Mouse (Mus musculus): ENCODE results near the gene Card6. TPM values are rescaled to one million over a fixed set of nuclear protein-coding genes. Genes with fewer than 3 reads are reported as not detected.

The Card6 gene
- 0.18 and 0.37 TPM in 2 replicates for total RNA-seq (2012; rRNA removed)

DNA sequence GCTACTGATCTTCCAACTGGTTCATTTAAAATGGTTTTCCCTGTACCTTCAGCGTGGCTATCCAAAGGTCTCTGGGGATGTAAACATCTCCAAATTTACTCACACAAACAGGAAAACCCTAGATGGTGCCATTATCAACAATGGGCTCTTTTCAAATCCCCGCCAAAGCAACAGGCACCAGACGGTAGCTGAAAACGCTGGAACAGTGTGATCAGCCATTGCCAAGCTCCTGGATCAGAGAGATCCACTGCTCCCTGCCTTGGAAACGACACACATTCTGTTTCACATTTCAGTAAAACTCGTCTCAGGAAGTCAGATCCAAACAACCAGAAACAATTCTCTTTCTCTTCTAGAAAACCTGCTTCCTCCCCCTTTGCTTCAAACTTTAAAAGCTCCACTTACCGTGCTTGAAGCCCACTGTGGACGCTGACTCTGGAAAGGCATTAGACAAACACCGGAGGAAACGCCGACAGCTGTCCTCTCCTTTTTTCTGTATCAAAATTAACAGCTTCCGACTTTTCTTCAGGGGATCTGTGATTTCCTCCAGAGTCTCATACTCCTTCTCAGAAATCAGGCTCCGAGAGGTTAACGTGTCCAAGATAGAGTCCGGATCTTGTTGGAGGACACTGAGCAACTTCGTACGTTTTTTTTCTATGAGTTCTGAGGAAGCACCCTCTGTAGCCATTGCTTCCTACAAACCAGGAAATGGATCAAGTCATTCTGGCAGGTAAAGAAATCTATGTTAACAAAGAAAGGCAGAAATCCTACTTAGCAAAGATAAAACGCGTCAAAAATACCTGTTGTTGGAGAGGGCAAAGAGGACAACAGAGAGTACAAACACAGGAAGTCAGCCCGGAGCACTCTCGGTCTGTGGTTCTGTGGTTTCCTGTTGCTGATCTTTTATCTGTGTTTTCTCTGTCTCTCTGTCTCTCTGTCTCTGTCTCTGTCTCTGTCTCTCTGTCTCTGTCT lies at the start of gene Card6:
Card6 (minus strand) TSS at position 854 of the 969 bp plus-strand sequence.
- no peak within 1 kb of the TSS for H3K27ac ChIP-seq (ENCODE audit: insufficient read depth, low read depth, low read length, poor library complexity, severe bottlenecking)
- no peaks in the 10 kb centered on the region for H3K4me1 ChIP-seq (ENCODE audit: control insufficient read depth in 2 of 2, insufficient read depth in 2 of 2, low read length in 2 of 2, poor library complexity in 1 of 2)
- H3K36me3 ChIP-seq (ENCODE audit: control insufficient read depth, insufficient read depth, low read length, poor library complexity, severe bottlenecking) = no peaks in the 10 kb centered on the region
- peak within 1 kb of the TSS; percentile 0 to 11; a peak in 3 of 4 replicates for H3K4me3 ChIP-seq (ENCODE audit: insufficient read depth in 1 of 2, low read depth in 1 of 2, low read length in 2 of 2, poor library complexity in 1 of 2, severe bottlenecking in 1 of 2)
- TF ChIP-seq ZNF384 (IDR thresholded peaks at IDR 0.05; ENCODE audit: low read depth, low read length) (no peak), MAFK (IDR thresholded peaks at IDR 0.05; ENCODE audit: insufficient read depth, low read depth, low read length) (no peak), HCFC1 (IDR thresholded peaks at IDR 0.05; ENCODE audit: borderline replicate concordance, insufficient read depth, low read length) (no peak), ZC3H11A (IDR thresholded peaks at IDR 0.05; ENCODE audit: borderline replicate concordance, low read depth, low read length) (no peak), CHD2 (IDR thresholded peaks at IDR 0.05; ENCODE audit: low read depth, low read length) (no peak)
- no peak within 1 kb of the TSS for H3K9ac ChIP-seq (ENCODE audit: insufficient read depth, low read depth, low read length, poor library complexity, severe bottlenecking)
- no peaks in the 10 kb centered on the region for H3K9me3 ChIP-seq (ENCODE audit: control insufficient read depth, insufficient read depth, low read depth, low read length)
- in situ Hi-C loops (cut with MboI; ENCODE audit: low sequenced_read_pairs in 2 of 2, unreplicated experiment in 2 of 2) = no loop called here
- no peak for DNase-seq (ENCODE audit: low read depth, low spot score)

DNA sequence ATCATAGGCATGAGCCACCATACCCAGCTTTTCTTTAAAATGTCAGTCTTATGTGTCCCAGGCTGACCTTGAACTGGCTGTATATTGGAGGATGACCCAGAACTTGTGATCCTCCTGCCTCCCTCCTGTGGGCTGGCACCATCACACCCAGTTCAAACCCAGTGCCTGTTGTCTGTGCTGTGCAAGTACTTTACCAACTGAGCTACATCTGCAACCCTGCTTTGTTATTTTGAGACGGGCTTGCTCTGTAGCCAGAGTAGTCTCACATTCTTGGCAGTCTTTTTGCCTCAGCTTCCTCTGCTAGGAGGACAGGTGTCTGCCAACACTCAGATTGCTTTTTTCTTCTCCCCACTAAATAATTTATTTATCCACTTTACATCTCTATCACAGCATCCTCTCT lies 49.0 kb upstream of the Card6 start:
- no peak overlapping the region for H3K27ac ChIP-seq (ENCODE audit: insufficient read depth, low read depth, low read length, poor library complexity, severe bottlenecking)
- H3K36me3 ChIP-seq (ENCODE audit: control insufficient read depth, insufficient read depth, low read length, poor library complexity, severe bottlenecking) = 0 out of 2 replicates have a peak, but pooled peaks cover 2% of the 10 kb centered on the region
- in situ Hi-C loops (cut with MboI; ENCODE audit: low sequenced_read_pairs in 2 of 2, unreplicated experiment in 2 of 2) = no loop called here
- no peak overlapping the region for H3K4me3 ChIP-seq (ENCODE audit: insufficient read depth in 1 of 2, low read depth in 1 of 2, low read length in 2 of 2, poor library complexity in 1 of 2, severe bottlenecking in 1 of 2)
- no peak for DNase-seq (ENCODE audit: low read depth, low spot score)
- no peaks in the 10 kb centered on the region for H3K9me3 ChIP-seq (ENCODE audit: control insufficient read depth, insufficient read depth, low read depth, low read length)
- no peak overlapping the region for H3K9ac ChIP-seq (ENCODE audit: insufficient read depth, low read depth, low read length, poor library complexity, severe bottlenecking)
- peaks cover 4% of the 10 kb centered on the region in 2 experiments; a peak in 3 of 4 replicates for H3K4me1 ChIP-seq (ENCODE audit: control insufficient read depth in 2 of 2, insufficient read depth in 2 of 2, low read length in 2 of 2, poor library complexity in 1 of 2)
- TF ChIP-seq CHD2 (IDR thresholded peaks at IDR 0.05; ENCODE audit: low read depth, low read length) = no peak
- TF ChIP-seq HCFC1 (IDR thresholded peaks at IDR 0.05; ENCODE audit: borderline replicate concordance, insufficient read depth, low read length) = no peak
- no peak for TF ChIP-seq MAFK (IDR thresholded peaks at IDR 0.05; ENCODE audit: insufficient read depth, low read depth, low read length)
- no peak for TF ChIP-seq ZC3H11A (IDR thresholded peaks at IDR 0.05; ENCODE audit: borderline replicate concordance, low read depth, low read length)
- no peak for TF ChIP-seq ZNF384 (IDR thresholded peaks at IDR 0.05; ENCODE audit: low read depth, low read length)

DNA sequence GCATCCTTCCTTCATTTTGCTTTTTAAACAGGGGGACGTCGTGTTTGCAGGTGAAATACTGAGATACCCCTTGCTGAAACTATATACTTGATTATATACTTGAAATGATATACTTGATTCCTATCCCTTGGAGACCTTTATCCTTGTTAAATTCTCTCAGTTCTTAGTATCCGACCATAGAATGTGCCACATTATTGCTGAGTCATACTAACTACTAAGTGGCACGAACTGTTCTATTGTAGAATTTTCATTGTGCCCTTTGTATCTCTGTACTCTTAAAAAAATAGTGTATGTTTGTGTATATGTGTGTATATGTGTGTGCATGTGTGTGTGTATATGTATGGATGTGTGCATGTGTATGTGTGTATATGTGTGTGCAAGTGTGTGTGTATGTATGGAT lies 48.0 kb upstream of the Card6 start:
- peaks cover 4% of the 10 kb centered on the region in 2 experiments for H3K4me1 ChIP-seq (ENCODE audit: control insufficient read depth in 2 of 2, insufficient read depth in 2 of 2, low read length in 2 of 2, poor library complexity in 1 of 2)
- H3K9ac ChIP-seq (ENCODE audit: insufficient read depth, low read depth, low read length, poor library complexity, severe bottlenecking) = no peak overlapping the region
- 0 out of 2 replicates have a peak, but pooled peaks cover 2% of the 10 kb centered on the region for H3K36me3 ChIP-seq (ENCODE audit: control insufficient read depth, insufficient read depth, low read length, poor library complexity, severe bottlenecking)
- DNase-seq (ENCODE audit: low read depth, low spot score) = no peak
- TF ChIP-seq ZC3H11A (IDR thresholded peaks at IDR 0.05; ENCODE audit: borderline replicate concordance, low read depth, low read length) (no peak), MAFK (IDR thresholded peaks at IDR 0.05; ENCODE audit: insufficient read depth, low read depth, low read length) (0 out of 2 replicates have a peak, but pooled peaks have one; percentile 51)
- no peak overlapping the region for H3K4me3 ChIP-seq (ENCODE audit: insufficient read depth in 1 of 2, low read depth in 1 of 2, low read length in 2 of 2, poor library complexity in 1 of 2, severe bottlenecking in 1 of 2)
- in situ Hi-C loops (cut with MboI; ENCODE audit: low sequenced_read_pairs in 2 of 2, unreplicated experiment in 2 of 2) = no loop called here
- H3K27ac ChIP-seq (ENCODE audit: insufficient read depth, low read depth, low read length, poor library complexity, severe bottlenecking) = no peak overlapping the region
- no peaks in the 10 kb centered on the region for H3K9me3 ChIP-seq (ENCODE audit: control insufficient read depth, insufficient read depth, low read depth, low read length)

DNA sequence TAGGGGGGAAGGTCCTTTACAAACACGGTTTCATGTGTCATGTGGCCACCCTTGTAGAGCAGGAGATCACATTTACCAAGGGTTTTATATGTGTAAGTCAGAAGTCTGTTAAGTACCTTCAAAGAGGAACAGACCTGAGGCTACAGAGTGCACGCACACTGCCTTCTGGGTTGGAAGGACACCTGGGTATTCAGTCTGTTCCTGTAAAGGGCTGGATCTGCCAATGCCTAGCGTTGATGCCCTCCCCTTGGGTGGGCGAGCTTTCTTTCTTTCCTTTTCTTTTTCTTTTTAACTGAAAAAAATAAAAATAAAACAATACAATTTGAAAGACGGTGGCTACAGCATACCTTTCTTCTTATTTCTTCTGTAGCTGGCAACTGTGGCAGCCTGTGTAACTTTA lies 46.8 kb upstream of the Card6 start:
- in situ Hi-C loops (cut with MboI; ENCODE audit: low sequenced_read_pairs in 2 of 2, unreplicated experiment in 2 of 2) = no loop called here
- 0 out of 2 replicates have a peak, but pooled peaks cover 2% of the 10 kb centered on the region for H3K36me3 ChIP-seq (ENCODE audit: control insufficient read depth, insufficient read depth, low read length, poor library complexity, severe bottlenecking)
- H3K4me3 ChIP-seq (ENCODE audit: insufficient read depth in 1 of 2, low read depth in 1 of 2, low read length in 2 of 2, poor library complexity in 1 of 2, severe bottlenecking in 1 of 2) = no peak overlapping the region
- no peak overlapping the region for H3K27ac ChIP-seq (ENCODE audit: insufficient read depth, low read depth, low read length, poor library complexity, severe bottlenecking)
- TF ChIP-seq HCFC1 (IDR thresholded peaks at IDR 0.05; ENCODE audit: borderline replicate concordance, insufficient read depth, low read length) (no peak), ZNF384 (IDR thresholded peaks at IDR 0.05; ENCODE audit: low read depth, low read length) (no peak), CHD2 (IDR thresholded peaks at IDR 0.05; ENCODE audit: low read depth, low read length) (no peak), MAFK (IDR thresholded peaks at IDR 0.05; ENCODE audit: insufficient read depth, low read depth, low read length) (no peak), ZC3H11A (IDR thresholded peaks at IDR 0.05; ENCODE audit: borderline replicate concordance, low read depth, low read length) (no peak)
- H3K4me1 ChIP-seq (ENCODE audit: control insufficient read depth in 2 of 2, insufficient read depth in 2 of 2, low read length in 2 of 2, poor library complexity in 1 of 2) = peaks cover 4% of the 10 kb centered on the region in 2 experiments
- H3K9ac ChIP-seq (ENCODE audit: insufficient read depth, low read depth, low read length, poor library complexity, severe bottlenecking) = no peak overlapping the region
- no peak for DNase-seq (ENCODE audit: low read depth, low spot score)
- no peaks in the 10 kb centered on the region for H3K9me3 ChIP-seq (ENCODE audit: control insufficient read depth, insufficient read depth, low read depth, low read length)
